Mouse (Mus musculus) adrenal gland, postnatal 4 days (tissue): ENCODE measurements around the gene Slc25a3. TPM values are rescaled to one million over a fixed set of nuclear protein-coding genes. Genes with fewer than 3 reads are reported as not detected.

Experiments used
- DNase-seq, 2 experiments: peaks; one replicate each; pipeline ENCODE4 v3.0.0; 2021 to 2022; ENCODE audit warnings: low spot score in 2 of 2, mixed read lengths in 2 of 2
- total RNA-seq, 2 experiments: library from RNA; stranded (reverse); gene quantifications; 2 replicates each; pipeline ENCODE4 v1.2.3; 2021

Gene Slc25a3
- total RNA-seq, 2 experiments from 2014 or later: 840 to 862 TPM

- DNase-seq: no peak
Observed at GRCm38 (mm10) chr10:91098056-91098455, 25.8 kb downstream of the Slc25a3 start.

- no peak for DNase-seq
Observed at GRCm38 (mm10) chr10:91094251-91095104, 29.4 kb downstream of the Slc25a3 start.

- DNase-seq: no peak
Observed at GRCm38 (mm10) chr10:91092812-91093211, 31.0 kb downstream of the Slc25a3 start.

- no peak for DNase-seq
Observed at GRCm38 (mm10) chr10:91083393-91083927, 40.4 kb downstream of the Slc25a3 start.

- peak; percentile 99 to 100 for DNase-seq
Observed at GRCm38 (mm10) chr10:91082550-91083392, 41.1 kb downstream of the Slc25a3 start, which contains the start of the genes Apaf1 and Ikbip. Apaf1 (minus strand) TSS chr10:91082770. Ikbip (plus strand) TSS chr10:91082940.

- peak in 1 of 2 experiments; percentile 16 for DNase-seq
Observed at GRCm38 (mm10) chr10:91081959-91082507, 41.8 kb downstream of the Slc25a3 start.

GRCm38 (mm10) chr10:91080540-91080939 lies 43.3 kb downstream of the Slc25a3 start:
- DNase-seq: no peak

- DNase-seq: no peak
Observed at GRCm38 (mm10) chr10:91076667-91077066, 47.2 kb downstream of the Slc25a3 start.

GRCm38 (mm10) chr10:91073345-91073744 lies 50.5 kb downstream of the Slc25a3 start:
- DNase-seq: no peak

GRCm38 (mm10) chr10:91071768-91072167 lies 52.1 kb downstream of the Slc25a3 start:
- no peak for DNase-seq

Other genes with a start within 250 kb of the Slc25a3 start
- 10 to 100 TPM; 14.8 to 16.5 TPM for gene Apaf1, start 41.3 kb downstream of the Slc25a3 start, total RNA-seq
- gene Ikbip, start 41.1 kb downstream of the Slc25a3 start, total RNA-seq: 10 to 100 TPM; 43.3 to 48.0 TPM
- gene Tmpo, start 57.3 kb upstream of the Slc25a3 start, total RNA-seq: 100 to 1,000 TPM; 203 to 231 TPM